7 mouse cellular contexts compared by ENCODE assay signal in genomic region chr5:36069503-36070360, GRCm38 (mm10).
DNase-seq lines count a peak whose midpoint lies in the region; ATAC-seq lines count a peak whose summit lies in the region.

No protein-coding gene starts in this region.

- no peak overlapping the region for H3K4me2 ChIP-seq in embryonic facial prominence, embryonic 14.5 days (ENCODE audit: low read depth, low read length)
- no peak overlapping the region for H3K4me2 ChIP-seq in hindbrain, embryonic 16.5 days (ENCODE audit: low read length)
- H3K4me2 ChIP-seq in midbrain, embryonic 13.5 days (replicated peaks) = no peak overlapping the region

- no peak overlapping the region for H3K9ac ChIP-seq in embryonic facial prominence, embryonic 14.5 days (ENCODE audit: low read depth, low read length)
- no peak overlapping the region for H3K9ac ChIP-seq in hindbrain, embryonic 16.5 days (ENCODE audit: low read depth, low read length)
- H3K9ac ChIP-seq in midbrain, embryonic 13.5 days (replicated peaks) = no peak overlapping the region

- H3K4me1 ChIP-seq in embryonic facial prominence, embryonic 14.5 days (ENCODE audit: control insufficient read depth, insufficient read depth, low read length) = peaks cover 4% of the 10 kb centered on the region; the same call in 1 of the 2 replicates
- no peaks in the 10 kb centered on the region; the same call in 1 of the 2 replicates for H3K4me1 ChIP-seq in hindbrain, embryonic 16.5 days (ENCODE audit: control insufficient read depth, insufficient read depth, low read depth, low read length)
- H3K4me1 ChIP-seq in midbrain, embryonic 13.5 days (replicated peaks) = peaks cover 29% of the 10 kb centered on the region

- no peak overlapping the region for H3K27ac ChIP-seq in embryonic facial prominence, embryonic 14.5 days (replicated peaks; ENCODE audit: low read depth, low read length)
- H3K27ac ChIP-seq in hindbrain, embryonic 16.5 days (ENCODE audit: low read depth, low read length) = no peak overlapping the region
- H3K27ac ChIP-seq in midbrain, embryonic 13.5 days = peak overlapping the region; percentile 58

- no peaks in the 10 kb centered on the region for H3K36me3 ChIP-seq in embryonic facial prominence, embryonic 14.5 days (ENCODE audit: control insufficient read depth, insufficient read depth, low read length)
- no peaks in the 10 kb centered on the region for H3K36me3 ChIP-seq in hindbrain, embryonic 16.5 days (ENCODE audit: control insufficient read depth, insufficient read depth, low read length)
- 0 out of 2 replicates have a peak, but pooled peaks cover 5% of the 10 kb centered on the region for H3K36me3 ChIP-seq in midbrain, embryonic 13.5 days

- H3K9me3 ChIP-seq in embryonic facial prominence, embryonic 14.5 days (ENCODE audit: control insufficient read depth, low read length) = no peaks in the 10 kb centered on the region
- H3K9me3 ChIP-seq in hindbrain, embryonic 16.5 days (ENCODE audit: control insufficient read depth, low read length) = no peaks in the 10 kb centered on the region
- no peaks in the 10 kb centered on the region for H3K9me3 ChIP-seq in midbrain, embryonic 13.5 days

- H3K27me3 ChIP-seq in embryonic facial prominence, embryonic 14.5 days (replicated peaks; ENCODE audit: control insufficient read depth, insufficient read depth, low read length) = no peaks in the 10 kb centered on the region
- no peaks in the 10 kb centered on the region; the same call in 1 of the 2 replicates for H3K27me3 ChIP-seq in hindbrain, embryonic 16.5 days (replicated peaks; ENCODE audit: control insufficient read depth, insufficient read depth, low read length)
- 0 out of 2 replicates have a peak, but pooled peaks cover 7% of the 10 kb centered on the region for H3K27me3 ChIP-seq in midbrain, embryonic 13.5 days

- no peak overlapping the region for H3K4me3 ChIP-seq in embryonic facial prominence, embryonic 14.5 days (ENCODE audit: low read depth, low read length)
- no peak overlapping the region for H3K4me3 ChIP-seq in hindbrain, embryonic 16.5 days (ENCODE audit: low read length)
- H3K4me3 ChIP-seq in midbrain, embryonic 13.5 days (replicated peaks) = no peak overlapping the region

- WGBS in embryonic facial prominence, embryonic 14.5 days = 42% methylated on average over 6 of the region's 6 CpGs
- 43% methylated on average over 6 of the region's 6 CpGs for WGBS in hindbrain, embryonic 16.5 days
- 45% methylated on average over 6 of the region's 6 CpGs for WGBS in midbrain, embryonic 13.5 days

- DNase-seq in ovary, adult 18-20 months (ENCODE audit: low spot score) = peak; percentile 55
- no peak for DNase-seq in ovary, postnatal 10 days (ENCODE audit: low spot score)
- DNase-seq in embryonic facial prominence, embryonic 14.5 days (ENCODE audit: low spot score) = peak; percentile 71
- DNase-seq in urinary bladder, postnatal 14 days (ENCODE audit: low spot score) = no peak

- ATAC-seq in embryonic facial prominence, embryonic 14.5 days (ENCODE audit: low read depth) = peak; percentile 63; the same call in 1 of the 2 replicates
- 0 out of 2 replicates have a peak, but pooled peaks have one; percentile 29 for ATAC-seq in hindbrain, embryonic 16.5 days
- ATAC-seq in midbrain, embryonic 13.5 days = peak; percentile 76
- ATAC-seq in inflammation-experienced regulatory T-cells, adult 6 months = no peak

Comparison
In these comparisons a context has a peak if more than half of its experiments do, and no peak if none do; other contexts are left out.
1. DNase-seq: peak in ovary, adult 18-20 months (single experiment) and embryonic facial prominence, embryonic 14.5 days (single experiment); none in ovary, postnatal 10 days (single experiment) and urinary bladder, postnatal 14 days (single experiment).